In genomic region chr2:163615906-163616651, GRCm38 (mm10) we compare ENCODE assay signal across 1 mouse cellular context.
TF ChIP-seq lines count a peak whose summit lies in the region.

No protein-coding gene starts in this region.

TF ChIP-seq in MEL, 35 proteins besides CTCF, POLR2A, EP300 and RAD21 (continued from another document):
- no peak for TF ChIP-seq MAX (IDR thresholded peaks at IDR 0.05; ENCODE audit: low read length)
- no peak for TF ChIP-seq RCOR1 (IDR thresholded peaks at IDR 0.05; ENCODE audit: low read depth, low read length)
- 0 out of 2 replicates have a peak, but pooled peaks have one; percentile 17 for TF ChIP-seq TBP (IDR thresholded peaks at IDR 0.05; ENCODE audit: low read depth, low read length)
- TF ChIP-seq GATA1 (IDR thresholded peaks at IDR 0.05; ENCODE audit: low read depth, low read length): no peak
- TF ChIP-seq MYB (IDR thresholded peaks at IDR 0.05; ENCODE audit: low read depth, low read length): peak; percentile 17; the same call in 1 of the 2 replicates
- TF ChIP-seq BHLHE40 (IDR thresholded peaks at IDR 0.05; ENCODE audit: borderline replicate concordance, low read depth, low read length): no peak
- peak; percentile 25; the same call in 1 of the 2 replicates for TF ChIP-seq POLR2AphosphoS2 (IDR thresholded peaks at IDR 0.05; ENCODE audit: low read length)
- TF ChIP-seq MXI1 (IDR thresholded peaks at IDR 0.05; ENCODE audit: low read depth, low read length): no peak
- TF ChIP-seq NRF1 (IDR thresholded peaks at IDR 0.05; ENCODE audit: insufficient read depth, low read depth, low read length, poor library complexity, severe bottlenecking): no peak
- no peak for TF ChIP-seq MAFK (IDR thresholded peaks at IDR 0.05; ENCODE audit: borderline replicate concordance, low read depth, low read length)
- no peak for TF ChIP-seq KAT2A (conservative IDR thresholded peaks at IDR 0.05; ENCODE audit: low read depth, low read length)
- TF ChIP-seq GABPA (IDR thresholded peaks at IDR 0.05; ENCODE audit: low read depth, low read length): no peak
- peak; percentile 7; the same call in 1 of the 2 replicates for TF ChIP-seq SMC3 (IDR thresholded peaks at IDR 0.05; ENCODE audit: low read depth, low read length)
- no peak for TF ChIP-seq MEF2A (IDR thresholded peaks at IDR 0.05; ENCODE audit: extremely low read depth, insufficient replicate concordance, low read depth, low read length, poor library complexity, severe bottlenecking)
- no peak for TF ChIP-seq ETS1 (IDR thresholded peaks at IDR 0.05; ENCODE audit: low read depth, low read length)
- no peak for TF ChIP-seq JUND (IDR thresholded peaks at IDR 0.05; ENCODE audit: low read depth, low read length)
- TF ChIP-seq ZMIZ1 (IDR thresholded peaks at IDR 0.05; ENCODE audit: low read depth, low read length): 0 out of 2 replicates have a peak, but pooled peaks have one; percentile 34
